Mouse (Mus musculus) bone marrow macrophage, adult 2 months (primary cell): ENCODE results near the gene Suclg2.

Source experiments
- CTCF ChIP-seq: IDR thresholded peaks from 2 replicates; pipeline ENCODE4 v1.5.1; 2012; ENCODE audit warnings: low read depth, mild to moderate bottlenecking, low read length, moderate library complexity
- POLR2A ChIP-seq: IDR thresholded peaks from 2 replicates; pipeline ENCODE4 v1.6.1; 2012; ENCODE audit warnings: mild to moderate bottlenecking, low read depth, low read length, borderline replicate concordance

DNA sequence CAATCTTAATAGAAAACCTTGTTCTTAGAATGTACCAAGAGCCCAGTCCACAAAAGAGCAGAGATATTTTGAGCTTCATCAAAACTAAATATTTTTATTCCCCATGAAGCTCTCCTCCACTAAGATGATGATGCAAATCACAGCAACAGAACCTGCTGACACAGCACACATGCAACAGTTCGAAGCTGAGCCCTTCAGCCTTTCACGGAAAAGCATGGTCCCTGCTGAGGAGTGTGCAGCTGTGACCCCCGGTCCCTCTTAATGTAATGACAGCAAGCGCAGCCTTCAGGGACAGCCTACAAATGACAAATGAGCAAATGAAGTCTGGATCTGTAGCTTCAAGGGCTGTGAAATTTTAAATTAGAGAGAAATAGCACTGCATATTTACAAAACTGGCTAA, 128.1 kb downstream of the Suclg2 start:
- TF ChIP-seq CTCF: no peak
- TF ChIP-seq POLR2A: no peak
